Mouse (Mus musculus) lung, adult 2 months (tissue): ENCODE measurements around the gene Zkscan1.

Source experiments
- CTCF ChIP-seq: fragments of 200-500 bp; IDR thresholded peaks from 2 replicates; pipeline ENCODE4 v1.5.1; 2011; ENCODE audit warnings: mild to moderate bottlenecking, low read length, control low read depth; ENCODE audit not compliant: insufficient read depth
- POLR2A ChIP-seq: fragments of 200-500 bp; IDR thresholded peaks from 2 replicates; pipeline ENCODE4 v1.6.1; 2011; ENCODE audit warnings: low read depth, mild to moderate bottlenecking, control low read depth, low read length, borderline replicate concordance; ENCODE audit errors: extremely low read depth

DNA sequence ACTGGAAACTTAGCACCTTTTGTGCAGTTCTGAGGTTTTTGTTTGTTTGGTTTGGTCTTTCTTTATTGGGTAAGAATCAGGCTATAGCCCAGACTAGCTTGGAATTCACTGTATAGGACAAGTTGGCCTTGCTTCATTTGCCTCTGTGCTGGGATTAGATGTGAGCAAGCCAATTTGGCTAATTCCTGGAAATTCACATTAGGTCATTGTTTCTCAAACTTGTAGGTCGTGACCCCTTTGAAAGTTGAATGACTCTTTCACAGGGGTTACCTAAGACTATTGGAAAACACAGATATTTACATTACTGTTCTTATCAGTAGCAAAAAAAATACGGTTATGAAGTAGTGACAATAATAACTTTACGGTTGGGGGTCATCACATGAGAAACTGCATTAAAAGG, 69.5 kb downstream of the Zkscan1 start:
- TF ChIP-seq CTCF (no peak), POLR2A (no peak)
